Mouse (Mus musculus) adrenal gland (tissue): ENCODE measurements at regions not wholly inside any gene's neighbourhood (a gene's known extent, or its start where the extent isn't known, plus 50 kb on each side); places are given as distances from the start of the nearest gene placed in this dataset.
"Not testable (repeated sequence)": the region's sequence is repeated elsewhere in the genome, so short reads cannot be mapped to it uniquely, and the experiment has no call there.

Experiments
- intact Hi-C: fragments of 180-260 bp; cut with DNase I; formaldehyde crosslinking; loops from one replicate; pipeline ENCODE4 v1.15.1; 2025

GRCm38 (mm10) chr12:107142226-107142625, 346.2 kb upstream of the 3110018I06Rik start:
- intact Hi-C loops: no loop called here

GRCm38 (mm10) chr12:107146608-107147121, 341.8 kb upstream of the 3110018I06Rik start:
- intact Hi-C loops: no loop called here

- intact Hi-C loops: no loop called here
Measured at GRCm38 (mm10) chr12:107148451-107148850, 340.0 kb upstream of the 3110018I06Rik start.

GRCm38 (mm10) chr12:107151089-107151488, 337.3 kb upstream of the 3110018I06Rik start:
- intact Hi-C loops: no loop called here

GRCm38 (mm10) chr12:107154668-107155067, 333.8 kb upstream of the 3110018I06Rik start:
- intact Hi-C loops: no loop called here

GRCm38 (mm10) chr12:107156791-107157428, 331.5 kb upstream of the 3110018I06Rik start:
- intact Hi-C loops: no loop called here

- intact Hi-C loops: no loop called here
Measured at GRCm38 (mm10) chr12:107159126-107159525, 329.3 kb upstream of the 3110018I06Rik start.

- intact Hi-C loops: no loop called here
Measured at GRCm38 (mm10) chr12:107160137-107160536, 328.3 kb upstream of the 3110018I06Rik start.

GRCm38 (mm10) chr12:107160628-107161027, 327.8 kb upstream of the 3110018I06Rik start:
- intact Hi-C loops: no loop called here

GRCm38 (mm10) chr12:107170926-107171325, 317.5 kb upstream of the 3110018I06Rik start:
- intact Hi-C loops: no loop called here

GRCm38 (mm10) chr12:107171676-107172075, 316.8 kb upstream of the 3110018I06Rik start:
- intact Hi-C loops: no loop called here

GRCm38 (mm10) chr12:107178676-107179075, 309.8 kb upstream of the 3110018I06Rik start:
- intact Hi-C loops: no loop called here

- intact Hi-C loops: no loop called here
Measured at GRCm38 (mm10) chr12:107180501-107180900, 307.9 kb upstream of the 3110018I06Rik start.

GRCm38 (mm10) chr12:107181291-107181690, 307.1 kb upstream of the 3110018I06Rik start:
- intact Hi-C loops: no loop called here

GRCm38 (mm10) chr12:107182091-107182655, 306.3 kb upstream of the 3110018I06Rik start:
- intact Hi-C loops: no loop called here

GRCm38 (mm10) chr12:107183283-107183682, 305.1 kb upstream of the 3110018I06Rik start:
- intact Hi-C loops: no loop called here

GRCm38 (mm10) chr12:107184426-107184825, 304.0 kb upstream of the 3110018I06Rik start:
- intact Hi-C loops: no loop called here

GRCm38 (mm10) chr12:107186361-107186760, 302.1 kb upstream of the 3110018I06Rik start:
- intact Hi-C loops: no loop called here

GRCm38 (mm10) chr12:107188055-107188454, 300.4 kb upstream of the 3110018I06Rik start:
- intact Hi-C loops: no loop called here

- intact Hi-C loops: no loop called here
Measured at GRCm38 (mm10) chr12:107198389-107199018, 289.9 kb upstream of the 3110018I06Rik start.

- intact Hi-C loops: no loop called here
Measured at GRCm38 (mm10) chr12:107200903-107201302, 287.5 kb upstream of the 3110018I06Rik start.

- intact Hi-C loops: not testable (repeated sequence)
Measured at GRCm38 (mm10) chr12:107208826-107209225, 279.6 kb upstream of the 3110018I06Rik start.
